Mouse (Mus musculus) frontal cortex, adult (tissue): ENCODE data around the gene Tgfb3.

Source experiments
- ATAC-seq: cut with Nextera tagmentation; 2 replicates; pipeline ENCODE4 v1.9.2; 2017; ENCODE audit warnings: mild to moderate bottlenecking, moderate library complexity, mixed read lengths; ENCODE audit not compliant: low TSS enrichment

Gene Tgfb3

DNA sequence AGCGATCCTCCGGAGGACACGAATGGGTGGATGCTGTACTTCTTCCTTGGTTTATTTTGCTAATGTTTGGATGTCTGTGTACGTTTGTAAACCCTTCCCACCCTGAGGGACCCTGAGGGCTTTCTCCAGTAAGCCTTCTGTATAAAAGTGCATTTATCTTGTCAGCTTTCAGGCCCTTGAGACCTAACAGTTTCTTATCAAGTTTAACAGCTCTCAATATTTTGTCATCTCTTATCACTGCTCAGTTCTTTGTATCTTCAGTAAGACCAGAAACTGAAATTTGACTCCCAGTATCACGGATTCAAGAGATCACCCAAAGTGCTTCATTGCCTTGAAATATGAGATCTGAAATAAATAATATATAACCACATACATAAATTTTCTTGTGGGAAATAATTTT is 47.9 kb downstream of the Tgfb3 start:
- no peak for ATAC-seq

DNA sequence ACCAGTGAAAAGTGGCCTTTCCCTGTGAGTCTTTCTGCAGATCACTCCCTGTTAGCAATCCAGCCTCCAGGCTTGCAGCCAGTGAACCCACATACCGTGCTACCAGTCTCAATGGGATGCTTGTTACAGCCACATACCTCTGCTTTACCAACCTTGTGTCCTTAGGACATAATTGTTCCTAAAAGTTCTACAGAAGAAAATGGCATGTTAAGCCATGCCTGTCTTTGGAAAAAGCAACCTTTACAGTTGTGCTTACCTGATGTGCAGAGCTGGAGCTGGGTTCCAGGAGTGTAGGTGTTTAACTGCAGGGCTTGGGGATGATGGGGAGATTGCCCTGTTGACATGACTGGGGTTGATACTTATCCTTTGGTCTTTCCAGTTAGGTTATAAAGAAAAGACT is 51.1 kb downstream of the Tgfb3 start:
- no peak for ATAC-seq

DNA sequence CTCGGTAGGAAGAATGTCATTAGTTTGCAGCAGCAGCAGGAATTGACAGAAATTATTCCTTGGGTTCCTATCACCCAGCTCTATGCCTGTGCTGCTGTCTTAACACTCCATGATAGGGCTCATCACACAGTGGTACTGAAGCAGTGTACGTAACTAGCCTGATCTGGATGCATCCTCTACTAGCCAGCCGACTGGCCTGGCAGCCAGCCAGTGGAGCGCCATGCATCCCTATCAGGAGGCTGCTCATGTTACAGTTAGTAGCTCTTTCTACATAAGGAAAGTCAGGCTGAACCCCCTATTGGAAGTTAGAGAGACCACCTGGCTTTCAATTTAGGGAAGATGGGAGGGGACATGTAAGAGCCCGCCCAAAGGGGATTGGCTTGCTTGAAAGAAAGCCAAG is 51.8 kb downstream of the Tgfb3 start:
- ATAC-seq, result no peak

DNA sequence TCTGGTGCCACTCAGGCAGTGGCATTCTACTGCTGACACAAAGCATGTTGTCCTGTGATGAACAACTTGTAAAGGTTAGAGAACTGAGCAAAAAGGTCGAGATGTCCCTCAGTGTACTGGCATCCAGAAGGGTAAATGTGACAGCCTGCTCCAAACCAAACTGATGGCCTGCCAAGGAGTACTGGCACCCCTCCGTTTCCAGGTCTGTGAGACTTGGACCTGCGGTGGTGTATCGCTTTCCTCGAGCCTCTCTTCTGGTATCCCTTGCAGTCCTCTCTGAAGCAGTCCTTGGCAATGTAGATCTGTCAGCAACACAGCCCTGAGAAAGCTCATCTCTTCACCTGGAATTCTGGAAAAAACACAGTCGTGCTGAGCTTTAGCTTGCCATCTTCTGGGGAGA is 53.4 kb downstream of the Tgfb3 start:
- no peak for ATAC-seq

DNA sequence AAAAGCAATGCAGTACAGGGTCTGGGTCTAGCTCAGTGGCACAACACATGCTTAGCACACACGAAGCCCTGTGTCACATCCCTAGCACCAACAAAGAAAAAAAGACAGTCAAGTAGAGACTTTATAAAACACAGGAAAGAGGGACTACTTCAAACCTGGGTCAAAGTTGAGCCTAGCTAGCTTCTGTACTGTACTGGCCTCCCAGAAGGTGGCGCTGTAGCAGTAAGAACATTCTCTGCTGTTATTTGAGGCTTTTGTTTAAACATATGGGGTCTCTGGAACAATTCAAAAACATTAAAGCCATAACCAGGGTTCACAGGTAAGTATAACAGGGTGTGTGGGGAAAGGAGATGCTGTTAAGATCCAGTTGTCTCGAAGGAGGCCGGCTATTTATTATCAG is 54.4 kb downstream of the Tgfb3 start:
- peak; percentile 14; the same call in 1 of the 2 replicates for ATAC-seq

DNA sequence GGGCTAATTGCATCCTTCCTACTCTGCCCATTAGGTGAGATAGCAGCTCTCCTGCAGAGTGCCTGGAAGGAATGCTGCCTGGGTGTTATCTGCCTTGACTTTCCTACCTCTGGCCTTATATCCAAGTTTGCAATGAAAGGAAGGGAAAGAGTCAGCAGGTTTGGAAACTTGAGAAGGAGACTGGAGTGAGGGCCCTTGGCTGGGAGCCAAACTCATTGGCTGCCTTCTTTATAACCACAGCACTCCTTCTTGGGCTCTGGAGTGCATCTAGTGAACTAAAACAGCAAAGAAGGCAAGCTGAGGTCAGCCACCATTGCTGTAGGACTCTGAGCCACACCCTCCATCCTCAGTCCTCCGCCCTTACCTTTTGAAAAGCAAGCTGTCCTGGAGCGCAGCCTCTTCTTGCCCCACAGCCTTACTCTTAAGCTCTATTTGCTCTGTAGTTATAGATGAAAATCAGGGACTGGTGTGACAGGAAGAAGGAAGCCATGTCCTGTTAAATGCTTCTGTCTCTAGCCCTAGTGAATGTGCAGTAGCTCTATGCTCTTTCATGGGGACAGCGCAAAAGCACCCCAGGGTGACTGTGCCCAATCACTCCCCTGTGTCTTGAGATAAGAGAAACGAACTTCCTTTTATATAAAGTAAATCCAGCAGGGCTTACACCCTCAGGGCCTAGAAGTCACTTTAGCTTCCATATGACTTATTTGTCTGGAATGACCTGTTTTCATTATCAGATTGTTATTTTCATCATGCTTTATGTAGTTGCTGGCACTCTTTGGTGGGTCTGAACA is 55.6 kb downstream of the Tgfb3 start:
- ATAC-seq, result no peak

DNA sequence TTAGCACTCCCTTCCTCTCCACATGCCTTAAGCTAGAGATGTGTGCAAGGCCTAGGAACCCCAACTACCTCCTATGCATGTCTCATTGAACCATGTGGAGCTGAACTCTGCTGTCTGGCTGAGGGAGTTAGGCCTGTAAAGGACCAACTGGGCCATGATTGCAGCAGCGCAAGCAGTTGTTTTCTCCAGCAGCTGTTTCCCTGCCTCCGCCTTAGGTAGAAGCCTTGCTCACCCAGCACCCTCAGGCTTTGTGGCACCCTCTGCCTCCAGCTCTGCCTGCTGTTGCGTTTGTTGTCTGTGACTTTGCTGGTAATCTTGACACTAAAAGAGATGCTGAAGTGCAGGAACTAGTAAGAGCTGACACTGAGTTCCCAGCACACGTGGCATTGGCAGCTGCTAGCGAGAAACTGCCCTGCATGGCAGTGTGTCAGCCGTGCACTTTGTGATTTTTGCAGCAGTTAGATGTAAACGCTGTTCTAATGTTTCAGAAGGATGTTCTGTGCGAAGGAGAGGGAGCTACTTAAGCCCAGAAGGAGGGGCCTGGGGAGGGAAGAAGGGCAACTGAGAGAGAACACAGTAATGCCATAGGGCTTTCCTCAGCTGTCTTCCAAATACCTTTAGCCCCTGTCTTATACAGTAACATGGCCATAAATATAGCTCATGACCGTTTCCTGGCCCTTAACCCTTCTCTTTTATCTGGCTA is 56.4 kb downstream of the Tgfb3 start:
- 0 out of 2 replicates have a peak, but pooled peaks have one; percentile 24 for ATAC-seq

DNA sequence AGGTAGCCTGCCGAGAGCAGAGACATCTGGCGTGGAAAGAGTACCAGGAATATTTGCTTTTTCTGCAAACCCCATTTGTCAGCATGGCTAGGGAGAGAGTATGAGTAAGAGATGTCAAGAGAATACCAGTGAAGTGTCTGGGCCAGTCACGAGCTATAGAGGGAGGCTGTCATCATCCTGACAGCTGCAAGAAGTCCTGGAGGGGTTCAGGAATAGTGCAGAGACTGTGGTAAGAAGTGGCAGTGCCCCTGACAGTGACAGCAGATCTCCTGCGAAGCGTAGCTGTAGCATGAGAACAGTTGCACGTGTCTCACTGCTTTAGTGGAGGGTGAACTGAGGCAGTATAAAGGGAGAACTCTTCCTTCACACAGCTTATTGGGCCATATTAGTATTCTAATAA is 57.3 kb downstream of the Tgfb3 start:
- 0 out of 2 replicates have a peak, but pooled peaks have one; percentile 22 for ATAC-seq

GRCm38 (mm10) chr12:86017360-86017759 is 61.5 kb downstream of the Tgfb3 start:
- peak; percentile 87 for ATAC-seq

DNA sequence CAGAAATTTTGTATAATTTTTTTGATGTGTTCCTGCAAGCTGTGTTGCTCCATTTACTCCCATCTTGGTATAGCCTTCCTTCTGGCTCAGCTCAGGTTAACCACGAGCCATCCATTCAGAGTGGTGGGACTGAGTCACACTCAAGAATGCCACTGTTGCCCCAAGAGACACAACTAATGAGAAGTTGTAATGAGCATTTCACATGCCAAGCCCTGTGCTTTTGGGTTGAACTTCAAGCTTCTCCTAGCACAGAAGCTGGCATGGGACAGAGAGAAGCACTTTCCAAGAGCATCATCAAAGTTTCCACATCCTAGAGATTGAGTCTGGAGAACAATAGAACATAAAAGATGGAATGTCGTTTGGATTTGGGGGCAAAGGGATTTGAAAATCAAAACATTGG is 63.7 kb downstream of the Tgfb3 start:
- ATAC-seq, result no peak

GRCm38 (mm10) chr12:86014621-86015020 is 64.2 kb downstream of the Tgfb3 start:
- ATAC-seq, result no peak

GRCm38 (mm10) chr12:86014174-86014573 is 64.7 kb downstream of the Tgfb3 start:
- ATAC-seq, result no peak

DNA sequence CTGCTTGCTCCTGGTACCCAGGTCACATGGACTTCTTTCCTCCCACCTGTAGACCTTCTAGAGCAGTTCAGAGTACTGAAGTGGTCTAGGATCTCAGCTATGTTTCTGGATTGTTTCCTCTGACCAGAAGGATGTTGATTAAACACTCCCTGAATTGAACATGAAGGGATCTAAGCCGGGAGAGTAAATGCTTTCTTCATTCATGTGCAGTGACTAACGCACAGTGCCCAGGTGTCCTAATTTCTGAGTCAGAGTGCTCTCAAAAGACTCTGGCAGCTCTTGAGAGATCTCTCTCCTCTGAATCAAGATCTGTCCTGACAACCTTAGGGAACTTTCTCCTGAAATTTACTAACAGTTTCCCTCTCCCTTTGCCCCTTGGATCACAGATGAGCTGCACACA is 66.6 kb downstream of the Tgfb3 start:
- no peak for ATAC-seq

DNA sequence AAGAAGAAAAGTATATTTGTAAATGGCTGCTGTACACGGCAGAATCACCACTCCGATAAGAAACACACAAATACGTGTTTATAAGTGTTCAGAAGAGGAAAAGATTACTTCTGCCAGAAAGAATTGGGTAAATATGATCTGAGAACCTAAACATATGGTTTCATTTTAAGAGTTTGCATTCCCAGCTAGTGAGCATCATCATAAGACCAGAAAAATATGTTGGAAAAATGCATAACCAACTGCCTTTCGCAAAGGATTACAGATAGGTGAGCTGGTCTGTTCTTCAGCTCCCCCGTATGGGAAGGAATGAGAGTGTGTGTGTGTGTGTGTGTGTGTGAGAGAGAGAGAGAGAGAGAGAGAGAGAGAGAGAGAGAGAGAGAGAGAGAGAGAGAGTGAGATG is 68.2 kb downstream of the Tgfb3 start:
- ATAC-seq, result no peak

- ATAC-seq, result peak; percentile 87
Observed at GRCm38 (mm10) chr12:86007377-86007776, 71.5 kb downstream of the Tgfb3 start.
